Mouse (Mus musculus) heart, postnatal 0 days (tissue): ENCODE results near the gene Prkar1b. TPM values are rescaled to one million over a fixed set of nuclear protein-coding genes. Genes with fewer than 3 reads are reported as not detected.

Experiments
- ATAC-seq: fragments of 200-750 bp; cut with Nextera tagmentation; 2 replicates; pipeline ENCODE4 v1.8.0; 2017; ENCODE audit warnings: low read depth, moderate number of reproducible peaks, moderate library complexity; ENCODE audit not compliant: insufficient read depth
- DNase-seq: peaks from one replicate; pipeline ENCODE4 v3.0.0-alpha.2; 2016; ENCODE audit warnings: low spot score
- H3K27ac ChIP-seq: fragments of 300-500 bp; sonication (generic); 2 replicates; pipeline ENCODE4 v1.5.1; 2014; ENCODE audit warnings: low read depth, mild to moderate bottlenecking
- H3K27me3 ChIP-seq: fragments of 300-500 bp; sonication (generic); 2 replicates; pipeline ENCODE4 v1.6.1; 2014; ENCODE audit warnings: low read length, mixed read lengths; ENCODE audit not compliant: control insufficient read depth, insufficient read depth
- H3K36me3 ChIP-seq: fragments of 300-500 bp; sonication (generic); replicated peaks from 2 replicates; pipeline ENCODE4 v1.6.1; 2014; ENCODE audit warnings: low read length, mixed read lengths; ENCODE audit not compliant: control insufficient read depth, insufficient read depth
- H3K4me1 ChIP-seq: fragments of 300-500 bp; sonication (generic); 2 replicates; pipeline ENCODE4 v1.6.1; 2014; ENCODE audit warnings: antibody characterized with exemption; ENCODE audit not compliant: control insufficient read depth, insufficient read depth
- H3K4me2 ChIP-seq: fragments of 300-500 bp; sonication (generic); 2 replicates; pipeline ENCODE4 v1.6.1; 2014; ENCODE audit warnings: low read depth, mild to moderate bottlenecking, low read length, moderate library complexity
- H3K4me3 ChIP-seq: fragments of 300-500 bp; sonication (generic); 2 replicates; pipeline ENCODE4 v1.5.1; 2014; ENCODE audit warnings: low read depth, low read length
- H3K9ac ChIP-seq: fragments of 300-500 bp; sonication (generic); replicated peaks from 2 replicates; pipeline ENCODE4 v1.6.1; 2014; ENCODE audit warnings: low read depth, low read length, mixed read lengths
- H3K9me3 ChIP-seq: fragments of 300-500 bp; sonication (generic); replicated peaks from 2 replicates; pipeline ENCODE4 v1.6.1; 2016; ENCODE audit warnings: low read length; ENCODE audit not compliant: control insufficient read depth
- CTCF ChIP-seq: IDR thresholded peaks from 2 replicates; pipeline ENCODE4 v1.5.1; 2016; ENCODE audit warnings: antibody characterized with exemption, control low read depth, low read depth
- EP300 ChIP-seq: IDR thresholded peaks from 2 replicates; pipeline ENCODE4 v1.6.1; 2016; ENCODE audit warnings: antibody characterized with exemption, low read depth
- WGBS: fragments of 180-500 bp; shearing (Covaris S2); extraction: QIAGEN DNeasy Blood & Tissue Kit; methylation state at CpG from one replicate; pipeline ENCODE4 v1.1.7; 2014; 5-methylcytosine and 5-hydroxymethylcytosine counted together
- polyA plus RNA-seq: library from polyadenylated mRNA; unstranded; fragments of >200 nt; fragmentation: Nextera tagmentation; extraction: Ambion mirVana; gene quantifications from 2 replicates; pipeline ENCODE4 v1.2.1, GENCODE M21; 2015
- total RNA-seq: library from RNA; depleted of rRNA; stranded (reverse); fragments of >200 nt; gene quantifications from 2 replicates; pipeline ENCODE4 v1.2.3, GENCODE M21; 2014; ENCODE audit warnings: low replicate concordance

Gene Prkar1b
- total and polyA plus RNA-seq, 2 experiments from 2014 or later: 2.3 to 4.4 TPM

DNA sequence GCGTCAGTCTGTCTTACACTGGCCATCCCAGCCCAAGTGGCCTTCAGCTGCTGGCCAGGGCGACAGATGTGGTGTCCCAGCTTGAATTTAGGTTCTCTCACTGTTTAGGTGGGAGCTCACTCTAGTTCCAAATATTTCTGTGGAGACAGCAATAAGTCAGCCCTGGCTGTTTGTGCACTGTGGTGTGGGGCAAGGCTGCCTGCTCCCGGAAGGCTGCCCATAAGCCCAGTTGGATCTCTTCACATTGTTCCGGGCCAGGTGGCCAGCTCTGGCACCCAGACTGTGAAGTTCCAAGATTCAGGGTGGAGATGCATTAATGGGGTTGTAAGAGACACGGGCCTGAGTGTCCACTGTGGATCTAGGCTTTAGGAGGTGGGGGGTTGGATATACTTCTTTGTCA is 76.9 kb downstream of the Prkar1b start:
- no peak for DNase-seq
- Histone ChIP-seq H3K27me3 (no peaks in the 10 kb centered on the region), H3K4me2 (no peak overlapping the region), H3K36me3 (no peaks in the 10 kb centered on the region), H3K9ac (no peak overlapping the region), H3K9me3 (no peaks in the 10 kb centered on the region), H3K27ac (no peak overlapping the region), H3K4me1 (peaks cover 9% of the 10 kb centered on the region; the same call in 1 of the 2 replicates), H3K4me3 (no peak overlapping the region)
- WGBS: 83% methylated on average over 5 of the region's 5 CpGs
- TF ChIP-seq EP300 (no peak), CTCF (no peak)
- ATAC-seq: no peak

DNA sequence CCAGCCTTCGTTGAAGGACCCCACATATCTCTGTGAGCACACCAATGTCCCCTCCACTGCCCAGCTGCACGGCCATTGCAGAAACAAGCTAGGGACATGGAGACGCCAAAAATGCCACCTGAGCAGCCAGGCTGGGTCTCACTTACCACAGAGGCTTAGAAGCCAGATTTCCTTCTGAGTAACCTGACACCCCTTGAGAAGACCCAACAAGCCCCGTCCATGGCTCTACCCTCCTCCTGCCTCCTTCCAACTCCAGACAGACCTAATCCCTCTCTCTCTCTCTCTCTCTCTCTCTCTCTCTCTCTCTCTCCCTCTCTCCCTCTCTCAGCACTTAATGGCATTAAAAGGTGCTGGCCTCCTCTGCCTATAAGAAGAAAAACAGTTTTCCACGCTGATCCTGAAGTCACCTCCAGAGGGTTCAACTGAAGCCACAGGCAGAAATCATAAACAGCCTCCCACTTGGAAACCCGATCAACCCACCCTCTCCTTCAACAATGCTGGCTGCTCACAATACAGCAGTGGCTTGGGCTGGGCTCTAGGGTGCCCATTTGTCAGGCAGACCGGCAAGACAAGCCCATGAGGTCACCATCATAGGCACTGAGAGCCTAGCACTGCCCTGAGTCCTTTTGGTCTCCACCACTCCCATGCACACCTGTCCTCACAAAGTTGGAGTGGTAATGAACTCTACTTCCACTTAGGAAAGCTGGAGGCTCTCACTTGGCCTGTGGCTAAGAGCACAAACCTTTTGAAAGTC is 82.8 kb downstream of the Prkar1b start:
- Histone ChIP-seq H3K27me3 (no peaks in the 10 kb centered on the region), H3K4me3 (no peak overlapping the region), H3K36me3 (no peaks in the 10 kb centered on the region), H3K9ac (no peak overlapping the region), H3K27ac (no peak overlapping the region), H3K4me1 (no peaks in the 10 kb centered on the region), H3K4me2 (no peak overlapping the region), H3K9me3 (no peaks in the 10 kb centered on the region)
- ATAC-seq (no peak), DNase-seq (no peak)
- 51% methylated on average over 7 of the region's 7 CpGs for WGBS
- TF ChIP-seq EP300 (no peak), CTCF (no peak)

DNA sequence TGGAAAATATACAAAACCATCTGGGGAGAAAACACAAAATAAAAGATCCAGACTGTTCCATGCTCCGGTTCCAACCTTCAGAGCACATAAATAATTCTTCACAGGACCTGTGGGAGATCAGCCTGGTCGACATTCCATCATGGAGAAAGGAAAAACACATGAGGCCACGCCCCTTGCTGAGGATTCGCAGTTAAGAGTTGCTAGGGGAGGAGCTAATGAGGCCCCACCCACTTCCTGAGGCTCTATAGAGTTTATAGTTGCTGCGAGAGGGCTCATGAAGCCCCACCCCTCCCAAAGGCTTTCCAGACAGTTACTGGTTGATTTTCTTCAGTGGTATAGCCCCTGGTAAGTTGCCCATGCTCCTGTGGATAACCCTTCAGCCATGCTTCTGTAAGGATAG is 85.2 kb downstream of the Prkar1b start:
- Histone ChIP-seq H3K9ac (no peak overlapping the region), H3K36me3 (no peaks in the 10 kb centered on the region), H3K9me3 (no peaks in the 10 kb centered on the region), H3K4me3 (no peak overlapping the region), H3K4me2 (no peak overlapping the region), H3K27ac (no peak overlapping the region), H3K27me3 (no peaks in the 10 kb centered on the region), H3K4me1 (no peaks in the 10 kb centered on the region)
- WGBS: 65% methylated on average over 5 of the region's 5 CpGs
- DNase-seq (no peak), ATAC-seq (no peak)
- TF ChIP-seq EP300 (no peak), CTCF (no peak)

GRCm38 (mm10) chr5:139061680-139062079 is 88.1 kb downstream of the Prkar1b start:
- ATAC-seq: no peak

GRCm38 (mm10) chr5:139060460-139061051 is 89.2 kb downstream of the Prkar1b start:
- Histone ChIP-seq H3K4me2 (no peak overlapping the region), H3K4me1 (no peaks in the 10 kb centered on the region), H3K9me3 (no peaks in the 10 kb centered on the region), H3K36me3 (no peaks in the 10 kb centered on the region), H3K9ac (no peak overlapping the region), H3K4me3 (no peak overlapping the region), H3K27me3 (no peaks in the 10 kb centered on the region), H3K27ac (no peak overlapping the region)
- WGBS: 55% methylated on average over 12 of the region's 12 CpGs
- TF ChIP-seq EP300 (no peak), CTCF (no peak)
- no peak for DNase-seq
- no peak for ATAC-seq

More at GRCm38 (mm10) chr5:139061680-139062079, 88.1 kb downstream of the Prkar1b start:
- Histone ChIP-seq H3K4me2 (no peak overlapping the region), H3K36me3 (no peaks in the 10 kb centered on the region), H3K27ac (no peak overlapping the region), H3K4me1 (no peaks in the 10 kb centered on the region), H3K9ac (no peak overlapping the region), H3K4me3 (no peak overlapping the region), H3K27me3 (no peaks in the 10 kb centered on the region), H3K9me3 (no peaks in the 10 kb centered on the region)
- WGBS: 90% methylated on average over 5 of the region's 5 CpGs
- DNase-seq: no peak
- TF ChIP-seq CTCF (no peak), EP300 (no peak)
